Mouse (Mus musculus) right cerebral cortex, adult 18-20 months (tissue): Measurements from ENCODE around the gene Plagl2.
"Not testable (repeated sequence)": the region's sequence is repeated elsewhere in the genome, so short reads cannot be mapped to it uniquely, and the experiment has no call there.

Experiments
- DNase-seq: peaks from one replicate; pipeline ENCODE4 v3.0.0; 2022; ENCODE audit warnings: mixed read lengths

Plagl2 gene

GRCm38 (mm10) chr2:153241250-153242014 lies at the start of gene Plagl2, which contains the start of gene Pofut1:
Gene Plagl2, minus strand, starts transcription at chr2:153241426.
Gene Pofut1, plus strand, starts transcription at chr2:153241533.
- DNase-seq, result peak; percentile 93

DNA sequence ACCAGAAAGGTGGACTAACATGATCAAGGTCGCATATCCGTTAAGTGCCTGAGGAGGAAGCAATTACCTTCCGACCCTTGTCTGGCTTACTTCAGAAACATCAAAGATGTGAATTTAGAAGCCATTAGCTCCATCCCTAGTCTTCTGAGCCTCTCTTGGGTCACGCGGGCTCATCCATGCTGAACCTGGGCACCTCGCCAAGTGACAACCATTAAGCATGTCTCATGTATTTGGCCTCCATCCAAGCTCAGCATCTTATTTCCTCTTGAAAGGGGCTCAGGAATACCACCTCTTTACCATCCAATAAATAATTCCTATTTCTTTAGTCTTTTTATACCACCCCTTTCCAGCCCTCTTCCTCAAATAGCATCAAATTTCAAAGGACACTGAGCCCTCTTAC lies 46.6 kb upstream of the Plagl2 start:
- DNase-seq, result no peak

DNA sequence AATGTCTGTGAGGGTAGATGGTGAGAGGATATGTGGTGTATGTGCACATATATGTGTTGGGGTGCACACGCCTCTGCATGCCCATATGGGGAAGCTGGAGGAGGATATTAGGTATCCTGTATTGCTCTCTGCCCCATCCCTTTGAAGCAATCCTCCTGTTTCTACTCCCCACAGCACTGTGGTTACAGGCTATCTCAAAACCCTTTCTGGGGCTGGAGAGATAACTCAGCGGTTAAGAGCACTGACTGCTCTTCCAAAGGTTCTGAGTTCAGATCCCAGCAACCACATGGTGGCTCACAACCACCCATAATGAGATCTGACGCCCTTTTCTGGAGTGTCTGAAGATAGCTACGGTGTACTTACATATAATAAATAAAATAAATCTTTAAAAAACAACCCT lies 45.3 kb upstream of the Plagl2 start:
- no peak for DNase-seq

DNA sequence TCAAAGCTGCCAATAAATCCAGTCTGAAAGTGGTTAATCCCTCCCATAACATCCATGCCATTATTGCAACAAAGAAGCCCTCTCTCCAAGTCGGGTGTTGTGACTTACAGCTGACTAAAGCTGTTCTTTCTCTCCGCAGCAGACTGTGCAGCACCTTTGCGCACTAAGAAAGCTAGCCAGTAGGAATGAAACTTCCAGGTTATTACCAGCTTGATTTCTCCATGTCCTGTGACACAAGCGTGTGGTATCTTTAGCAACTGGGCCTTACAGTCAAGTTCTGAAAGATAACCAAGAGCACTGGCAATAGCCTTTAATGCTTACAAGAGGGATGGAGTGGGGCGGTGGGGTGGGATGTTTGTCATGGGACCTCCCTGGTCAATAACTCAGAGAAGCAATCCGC lies 42.7 kb upstream of the Plagl2 start:
- no peak for DNase-seq

DNA sequence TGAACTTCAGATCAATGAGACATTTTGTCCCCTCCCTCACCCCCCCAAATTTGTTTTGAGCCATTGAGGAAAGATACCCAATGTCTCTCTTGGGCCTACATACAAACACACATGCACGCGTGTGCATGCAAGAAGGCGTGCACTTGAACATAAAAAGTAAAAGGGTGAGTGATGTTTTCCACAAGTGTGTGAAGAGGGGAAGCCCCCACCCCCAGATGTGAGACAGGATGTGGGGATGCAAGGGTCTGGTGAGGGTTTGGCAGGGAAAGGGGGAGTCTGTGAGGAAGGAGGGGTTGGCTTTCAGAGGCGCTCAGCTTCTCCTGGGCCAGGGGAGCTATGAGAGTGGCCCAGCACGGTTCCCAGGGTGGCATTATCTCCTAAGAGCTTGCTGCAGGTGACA lies 37.1 kb upstream of the Plagl2 start:
- no peak for DNase-seq

DNA sequence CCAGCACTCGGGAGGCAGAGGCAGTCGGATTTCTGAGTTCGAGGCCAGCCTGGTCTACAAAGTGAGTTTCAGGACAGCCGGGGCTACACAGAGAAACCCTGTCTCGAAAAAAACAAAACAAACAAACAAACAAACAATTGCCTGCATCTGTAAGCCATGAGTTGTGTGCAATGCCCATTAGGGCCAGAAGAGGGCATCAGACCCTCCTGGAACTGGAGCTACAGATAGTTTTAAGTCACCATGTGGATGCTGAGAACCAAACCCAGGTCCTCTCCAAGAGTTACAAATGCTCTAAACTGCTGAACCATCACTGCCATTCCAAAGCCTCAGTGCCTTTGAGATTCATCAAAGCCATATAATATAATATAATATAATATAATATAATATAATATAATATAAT lies 35.6 kb upstream of the Plagl2 start:
- not testable (repeated sequence) for DNase-seq

GRCm38 (mm10) chr2:153276440-153276839 lies 35.2 kb upstream of the Plagl2 start:
- DNase-seq, result no peak

DNA sequence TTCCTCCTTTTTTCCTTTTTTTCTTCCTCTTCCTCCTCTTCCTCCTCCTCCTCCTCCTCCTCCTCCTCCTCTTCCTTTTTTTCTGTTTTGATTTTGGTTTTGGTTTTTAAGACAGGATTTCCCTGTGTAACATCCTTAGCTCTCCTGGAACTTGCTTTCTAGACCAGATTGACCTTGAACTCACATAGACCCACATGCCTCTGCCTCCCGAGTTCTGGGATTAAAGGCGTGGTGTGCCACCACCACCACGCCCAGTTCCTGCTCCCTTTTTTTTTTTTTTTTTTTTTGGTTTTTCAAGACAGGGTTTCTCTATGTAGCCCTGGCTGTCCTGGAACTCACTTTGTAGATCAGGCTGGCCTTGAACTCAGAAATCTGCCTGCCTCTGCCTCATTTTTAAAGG lies 34.4 kb upstream of the Plagl2 start:
- DNase-seq, result not testable (repeated sequence)

DNA sequence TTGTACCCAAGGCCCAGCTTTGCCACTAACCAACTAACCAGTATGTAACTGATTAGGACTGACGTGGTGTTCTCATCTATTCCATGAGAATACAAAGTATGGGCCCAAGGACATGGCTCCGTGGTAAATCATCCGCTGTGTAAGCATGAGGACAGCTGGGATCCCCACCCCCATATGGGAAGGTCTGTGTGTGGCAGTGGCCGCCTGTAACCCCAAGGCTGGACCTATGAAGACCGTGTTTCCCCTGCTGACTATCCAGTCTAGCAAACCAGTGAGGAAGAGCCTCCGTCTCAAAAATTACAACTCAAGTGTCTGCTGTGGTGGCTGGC lies 33.7 kb upstream of the Plagl2 start:
- DNase-seq, result no peak

DNA sequence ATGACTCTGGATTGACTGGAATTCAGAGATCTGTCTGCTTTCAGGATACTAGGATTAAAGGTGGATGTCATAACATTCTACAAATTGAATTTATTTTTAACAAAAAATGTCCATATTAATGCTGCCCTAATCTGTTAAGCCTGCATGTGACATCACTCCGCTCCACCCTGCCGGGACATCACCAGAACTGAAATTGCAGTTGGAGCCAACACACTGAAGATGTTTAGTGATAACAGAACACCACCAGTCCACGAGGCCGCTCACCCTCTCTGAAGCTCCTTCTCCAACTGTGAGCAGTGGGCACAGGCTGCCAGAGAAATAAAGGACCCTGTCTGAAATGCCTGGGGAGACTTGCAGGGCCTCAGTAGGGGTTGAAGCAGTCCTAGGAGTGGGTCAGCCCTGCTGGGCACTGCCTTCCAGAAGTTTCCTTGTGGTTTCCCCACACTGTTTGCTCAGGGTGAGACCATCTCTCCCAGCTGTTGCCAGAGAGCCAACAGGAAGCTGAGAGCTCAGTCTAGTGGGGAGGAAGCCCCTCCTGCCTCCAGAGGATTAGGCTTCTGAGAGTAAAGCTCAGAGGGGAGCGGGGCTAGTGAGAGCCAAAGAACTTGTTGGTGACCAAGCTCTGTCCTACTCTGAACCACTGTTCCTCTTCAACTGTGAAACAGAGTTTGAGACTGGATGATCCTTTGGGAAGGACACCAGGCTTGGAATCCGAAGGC lies 33.1 kb upstream of the Plagl2 start:
- not testable (repeated sequence) for DNase-seq

GRCm38 (mm10) chr2:153270231-153270915 lies 29.1 kb upstream of the Plagl2 start:
- DNase-seq, result not testable (repeated sequence)

DNA sequence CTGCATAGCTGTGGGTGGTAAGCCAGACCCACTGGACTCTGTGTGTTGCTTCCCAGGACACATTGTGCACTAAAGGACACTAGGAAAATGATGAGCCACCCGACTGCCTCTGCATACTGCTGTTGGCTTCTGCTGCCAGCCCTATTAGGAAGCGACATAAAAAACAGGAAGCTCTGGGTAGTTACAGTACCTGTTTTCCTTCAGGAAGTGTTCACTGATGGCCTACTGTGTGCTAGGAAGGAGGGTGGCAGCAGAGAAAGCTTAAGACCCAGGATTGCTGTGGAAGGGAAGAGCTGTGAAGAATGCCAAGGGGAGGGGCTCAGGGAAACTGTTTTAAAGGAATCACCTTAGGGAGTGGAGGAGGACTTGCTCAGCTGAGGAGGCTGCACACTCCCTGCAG lies 26.1 kb upstream of the Plagl2 start:
- DNase-seq, result no peak

GRCm38 (mm10) chr2:153263053-153263452 lies 21.8 kb upstream of the Plagl2 start:
- no peak for DNase-seq

GRCm38 (mm10) chr2:153259864-153260674 lies 18.8 kb upstream of the Plagl2 start:
- DNase-seq, result no peak

DNA sequence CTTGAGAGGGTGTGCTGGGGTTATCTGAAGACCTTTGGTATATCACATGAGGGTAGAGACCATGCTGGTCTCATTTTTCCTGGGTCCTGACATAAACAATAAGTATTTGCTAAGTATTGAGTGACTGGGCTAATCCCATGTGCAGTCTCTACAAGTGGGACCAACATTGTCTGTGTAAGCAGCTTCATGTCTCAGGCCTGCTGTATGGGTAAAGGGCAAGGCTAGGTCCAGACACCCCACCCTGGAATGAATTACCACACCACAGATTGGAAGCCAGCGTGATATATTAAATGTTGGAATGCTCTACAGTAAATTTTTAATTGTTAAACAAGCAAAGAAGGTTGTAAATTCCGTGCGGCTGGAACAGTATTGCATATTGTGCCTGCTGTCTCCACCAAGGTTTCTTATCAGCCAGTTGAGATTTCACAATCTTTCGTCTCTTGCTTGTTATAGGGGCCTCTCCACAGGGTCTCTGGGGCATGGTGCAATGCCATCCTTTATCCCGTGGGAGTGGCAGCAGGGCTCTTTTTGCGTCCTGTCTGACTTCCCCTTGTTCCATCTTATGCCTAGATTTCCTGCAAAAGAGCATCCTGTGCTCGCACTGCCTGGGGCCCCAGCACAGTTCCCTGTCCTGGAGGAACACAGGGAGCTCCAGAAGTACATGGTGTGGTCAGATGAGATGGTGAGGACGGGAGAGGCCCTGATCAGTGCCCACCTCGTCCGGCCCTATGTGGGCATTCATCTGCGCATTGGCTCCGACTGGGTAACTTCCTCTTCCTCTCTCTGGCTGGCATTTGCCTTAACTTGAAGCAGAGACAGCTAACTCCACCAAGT lies 18.0 kb upstream of the Plagl2 start:
- no peak for DNase-seq

DNA sequence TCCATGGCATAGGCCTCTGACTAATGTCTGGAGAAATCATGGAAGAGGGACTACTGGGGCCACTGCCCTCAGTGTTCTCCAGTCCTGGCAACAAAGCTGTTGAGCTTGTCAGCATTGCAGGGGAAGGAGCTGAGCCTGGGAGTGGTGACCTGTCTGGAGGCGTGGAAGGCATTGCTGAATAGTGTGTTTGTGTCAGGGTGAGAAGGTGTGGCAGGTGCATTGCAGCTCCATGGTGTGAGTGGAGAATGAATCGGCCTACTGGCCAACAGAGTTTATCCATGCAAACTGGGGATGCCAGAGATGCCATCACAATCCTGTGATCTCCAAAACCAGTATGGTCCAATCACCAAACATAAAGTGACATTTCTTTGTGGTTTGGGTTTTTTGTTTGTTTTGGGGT lies 15.4 kb upstream of the Plagl2 start:
- DNase-seq, result no peak

DNA sequence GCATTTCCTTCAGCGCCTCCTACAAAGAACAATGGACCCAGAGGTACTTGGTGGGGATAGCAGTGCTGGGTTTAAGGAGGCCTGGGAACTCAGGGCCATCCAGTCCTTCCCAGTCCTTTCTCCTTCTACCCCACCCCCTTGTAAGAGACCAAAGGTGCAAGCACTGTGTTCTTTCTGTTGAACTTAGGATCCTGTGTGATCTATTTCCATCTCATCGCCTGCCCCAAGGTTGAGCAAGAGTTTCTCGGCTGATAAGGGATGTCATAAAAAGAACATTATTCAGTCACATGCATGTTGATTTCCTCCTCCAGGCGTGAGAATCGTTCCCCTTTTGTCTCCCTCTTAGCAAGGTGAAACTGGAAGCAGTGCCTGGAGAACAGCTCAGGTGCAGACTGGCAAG lies 8.5 kb upstream of the Plagl2 start:
- DNase-seq, result no peak

DNA sequence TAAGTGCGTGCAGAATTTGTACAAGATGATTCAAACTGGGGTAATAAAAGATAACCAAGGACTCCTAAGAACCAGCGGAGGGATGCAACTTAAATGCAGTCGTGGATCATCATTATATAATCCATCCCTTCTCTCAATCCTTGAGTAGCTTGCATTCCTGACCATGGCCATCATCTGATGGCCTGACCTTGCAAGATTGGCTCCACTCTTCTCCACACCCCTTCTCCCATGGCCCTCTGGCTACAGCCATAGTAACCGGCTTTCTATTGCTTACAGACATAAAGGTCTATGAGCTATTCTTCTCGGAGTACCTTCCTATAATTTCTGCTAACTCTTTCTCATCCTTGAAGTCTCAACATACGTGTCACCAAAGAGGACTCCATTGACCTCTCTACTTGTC lies 930 bp upstream of the Plagl2 start:
- DNase-seq, result no peak

- no peak for DNase-seq
Observed at GRCm38 (mm10) chr2:153240701-153241235, 458 bp downstream of the Plagl2 start.

GRCm38 (mm10) chr2:153239860-153240480 lies 1.3 kb downstream of the Plagl2 start:
- no peak for DNase-seq
